Mouse (Mus musculus) midbrain, embryonic 14.5 days (tissue): ENCODE results near the gene Cbarp. TPM values are rescaled to one million over a fixed set of nuclear protein-coding genes. Genes with fewer than 3 reads are reported as not detected.

Experiments
- ATAC-seq: fragments of 200-750 bp; cut with Nextera tagmentation; 2 replicates; pipeline ENCODE4 v1.8.0; 2017; ENCODE audit warnings: moderate number of reproducible peaks, moderate library complexity; ENCODE audit not compliant: low FRiP score, low TSS enrichment
- DNase-seq: peaks from one replicate; pipeline ENCODE4 v3.0.0-alpha.2; 2015
- H3K27ac ChIP-seq: fragments of 300-500 bp; sonication (generic); replicated peaks from 2 replicates; pipeline ENCODE4 v1.5.1; 2014; ENCODE audit warnings: mild to moderate bottlenecking, low read depth, low read length, moderate library complexity
- H3K27me3 ChIP-seq: fragments of 300-500 bp; sonication (generic); 2 replicates; pipeline ENCODE4 v1.6.1; 2014; ENCODE audit warnings: low read length, control low read depth, mixed read lengths; ENCODE audit not compliant: control insufficient read depth, insufficient read depth
- H3K36me3 ChIP-seq: fragments of 300-500 bp; sonication (generic); 2 replicates; pipeline ENCODE4 v1.6.1; 2014; ENCODE audit warnings: low read length, control low read depth; ENCODE audit not compliant: control insufficient read depth, insufficient read depth
- H3K4me1 ChIP-seq: fragments of 300-500 bp; sonication (generic); 2 replicates; pipeline ENCODE4 v1.6.1; 2014; ENCODE audit warnings: mild to moderate bottlenecking, antibody characterized with exemption, low read length, control low read depth; ENCODE audit not compliant: control insufficient read depth, insufficient read depth
- H3K4me2 ChIP-seq: fragments of 300-500 bp; sonication (generic); 2 replicates; pipeline ENCODE4 v1.6.1; 2014; ENCODE audit warnings: mild to moderate bottlenecking, low read length, moderate library complexity
- H3K4me3 ChIP-seq: fragments of 300-500 bp; sonication (generic); replicated peaks from 2 replicates; pipeline ENCODE4 v1.5.1; 2014; ENCODE audit warnings: low read depth, low read length
- H3K9ac ChIP-seq: fragments of 300-500 bp; sonication (generic); replicated peaks from 2 replicates; pipeline ENCODE4 v1.6.1; 2014; ENCODE audit warnings: mild to moderate bottlenecking, low read length, moderate library complexity
- H3K9me3 ChIP-seq: fragments of 300-500 bp; sonication (generic); 2 replicates; pipeline ENCODE4 v1.6.1; 2016; ENCODE audit warnings: low read length, control low read depth, mixed read lengths; ENCODE audit not compliant: control insufficient read depth
- WGBS: fragments of 180-500 bp; shearing (Covaris S2); extraction: QIAGEN DNeasy Blood & Tissue Kit; methylation state at CpG from one replicate; pipeline ENCODE4 v1.1.7; 2014; 5-methylcytosine and 5-hydroxymethylcytosine counted together
- polyA plus RNA-seq: library from polyadenylated mRNA; unstranded; fragments of >200 nt; fragmentation: Nextera tagmentation; extraction: Ambion mirVana; gene quantifications from 2 replicates; pipeline ENCODE4 v1.2.1, GENCODE M21; 2014

Gene Cbarp
- polyA plus RNA-seq, 1 experiment from 2014 or later, result 78.9 TPM

DNA sequence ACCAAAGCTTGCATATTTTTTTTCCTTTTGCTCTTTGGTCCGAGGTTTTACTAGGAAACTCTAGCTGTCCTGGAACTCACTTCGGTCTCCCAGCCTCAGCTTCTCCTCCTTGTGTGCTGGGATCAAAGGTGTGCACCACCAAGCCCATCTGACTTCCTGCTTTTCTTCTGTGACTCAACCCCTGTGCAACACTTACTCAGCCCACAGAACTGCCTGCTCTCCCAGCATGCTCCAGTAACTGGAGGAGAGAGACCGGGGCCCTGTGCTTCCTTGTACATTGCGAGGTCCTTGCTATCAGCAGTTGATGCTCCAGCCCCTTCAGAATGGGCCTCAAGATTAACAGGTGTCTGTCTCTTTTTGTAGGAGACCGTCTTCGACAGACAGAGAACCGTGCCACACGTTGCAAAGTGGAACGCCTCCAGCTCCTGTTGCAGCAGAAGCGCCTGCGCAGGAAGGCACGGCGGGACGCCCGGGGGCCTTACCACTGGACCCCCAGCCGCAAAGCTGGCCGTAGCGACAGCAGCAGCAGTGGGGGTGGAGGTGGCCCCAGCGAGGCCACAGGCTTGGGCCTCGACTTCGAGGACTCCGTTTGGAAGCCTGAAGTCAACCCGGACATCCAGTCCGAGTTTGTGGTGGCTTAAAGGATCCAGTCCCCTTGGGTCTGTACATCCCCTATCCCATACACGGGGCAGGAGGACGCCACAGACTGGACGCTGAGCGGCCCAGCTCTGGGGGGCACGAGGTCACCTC, 15.5 kb upstream of the Cbarp start:
- no peak overlapping the region for H3K9ac ChIP-seq
- peak overlapping the region; percentile 37 for H3K27ac ChIP-seq
- WGBS, result 85% methylated on average over 29 of the region's 29 CpGs
- H3K9me3 ChIP-seq, result no peaks in the 10 kb centered on the region
- peaks cover 56% of the 10 kb centered on the region for H3K4me1 ChIP-seq
- ATAC-seq (no peak), DNase-seq (no peak)
- peaks cover 71% of the 10 kb centered on the region for H3K36me3 ChIP-seq
- no peak overlapping the region for H3K4me2 ChIP-seq
- H3K4me3 ChIP-seq, result no peak overlapping the region
- no peaks in the 10 kb centered on the region for H3K27me3 ChIP-seq

DNA sequence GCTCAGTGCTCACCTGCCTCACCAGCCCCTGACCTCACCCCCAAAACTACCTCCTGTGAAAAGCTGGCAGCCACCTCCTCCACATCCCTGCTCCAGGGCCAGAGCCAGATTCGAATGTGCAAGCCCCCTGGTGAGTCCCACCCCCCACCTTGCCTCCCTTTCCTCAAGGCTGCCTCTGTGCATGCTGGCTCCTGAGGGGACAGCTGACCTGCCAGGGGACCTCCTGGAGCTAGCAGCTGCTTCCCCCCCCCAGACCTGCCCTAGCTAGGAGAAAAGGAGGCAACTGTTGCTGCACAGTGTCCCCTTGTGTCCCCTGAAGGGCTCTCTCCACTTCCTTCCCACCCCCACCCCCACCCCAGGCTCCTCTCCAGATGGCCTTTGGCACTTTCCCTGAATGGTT, 14.6 kb upstream of the Cbarp start:
- ATAC-seq, result no peak
- 0 out of 2 replicates have a peak overlapping the region, but pooled peaks have one; percentile 32 for H3K27ac ChIP-seq
- peaks cover 75% of the 10 kb centered on the region for H3K36me3 ChIP-seq
- no peaks in the 10 kb centered on the region for H3K9me3 ChIP-seq
- WGBS, result 50% methylated on average over 1 of the region's 1 CpGs
- H3K4me2 ChIP-seq, result no peak overlapping the region
- H3K4me3 ChIP-seq, result no peak overlapping the region
- no peak overlapping the region for H3K9ac ChIP-seq
- DNase-seq, result no peak
- peaks cover 47% of the 10 kb centered on the region for H3K4me1 ChIP-seq
- H3K27me3 ChIP-seq, result no peaks in the 10 kb centered on the region

DNA sequence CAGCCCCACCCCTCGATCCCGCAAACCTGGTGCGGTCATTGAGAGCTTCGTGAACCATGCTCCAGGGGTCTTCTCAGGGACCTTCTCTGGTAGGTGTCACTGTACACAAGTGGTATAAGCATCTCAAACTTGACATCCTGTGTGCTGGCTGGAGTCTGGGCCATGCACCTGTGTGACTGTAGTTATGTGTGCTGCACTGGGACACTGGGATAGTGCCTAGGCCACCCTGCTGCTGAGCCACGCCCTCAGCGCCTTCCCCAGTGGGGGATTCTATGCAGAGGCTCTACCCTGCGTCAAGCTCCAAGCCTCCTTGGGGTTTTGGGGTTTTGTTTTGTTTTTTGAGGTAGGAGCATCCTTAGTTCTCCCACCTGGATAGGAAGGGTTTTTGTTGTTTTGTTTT, 13.7 kb upstream of the Cbarp start:
- Histone ChIP-seq H3K9me3 (no peaks in the 10 kb centered on the region), H3K4me2 (peak overlapping the region; percentile 98; the same call in 1 of the 2 replicates)

DNA sequence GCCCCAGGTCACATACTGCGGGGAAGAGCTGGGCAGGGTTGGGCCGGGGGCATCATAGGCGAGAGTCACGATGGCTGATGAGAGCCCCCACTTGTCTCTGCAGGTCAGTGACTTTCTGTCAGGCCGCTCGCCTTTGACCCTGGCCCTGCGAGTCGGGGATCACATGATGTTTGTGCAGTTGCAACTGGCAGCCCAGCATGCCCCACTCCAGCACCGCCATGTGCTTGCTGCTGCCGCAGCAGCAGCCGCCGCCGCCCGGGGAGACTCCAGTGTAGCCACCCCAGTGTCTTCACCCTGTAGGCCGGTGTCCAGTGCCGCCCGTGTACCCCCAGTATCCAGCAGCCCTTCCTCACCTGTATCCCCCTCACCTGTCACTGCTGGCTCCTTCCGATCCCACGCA, 13.1 kb upstream of the Cbarp start:
- Histone ChIP-seq H3K27me3 (no peaks in the 10 kb centered on the region), H3K27ac (peak overlapping the region; percentile 100), H3K9ac (peak overlapping the region; percentile 100), H3K36me3 (peaks cover 74% of the 10 kb centered on the region), H3K9me3 (no peaks in the 10 kb centered on the region), H3K4me2 (peak overlapping the region; percentile 98), H3K4me3 (peak overlapping the region; percentile 10), H3K4me1 (peaks cover 35% of the 10 kb centered on the region)
- no peak for DNase-seq
- ATAC-seq, result no peak
- WGBS, result 85% methylated on average over 19 of the region's 19 CpGs

More for the DNA sequence above, 13.7 kb upstream of the Cbarp start:
- no peaks in the 10 kb centered on the region for H3K27me3 ChIP-seq
- no peak for DNase-seq
- H3K27ac ChIP-seq, result no peak overlapping the region
- peak overlapping the region; percentile 10; the same call in 1 of the 2 replicates for H3K4me3 ChIP-seq
- peaks cover 42% of the 10 kb centered on the region for H3K4me1 ChIP-seq
- H3K36me3 ChIP-seq, result peaks cover 75% of the 10 kb centered on the region
- WGBS, result 79% methylated on average over 7 of the region's 7 CpGs
- no peak for ATAC-seq
- H3K9ac ChIP-seq, result peak overlapping the region; percentile 34

DNA sequence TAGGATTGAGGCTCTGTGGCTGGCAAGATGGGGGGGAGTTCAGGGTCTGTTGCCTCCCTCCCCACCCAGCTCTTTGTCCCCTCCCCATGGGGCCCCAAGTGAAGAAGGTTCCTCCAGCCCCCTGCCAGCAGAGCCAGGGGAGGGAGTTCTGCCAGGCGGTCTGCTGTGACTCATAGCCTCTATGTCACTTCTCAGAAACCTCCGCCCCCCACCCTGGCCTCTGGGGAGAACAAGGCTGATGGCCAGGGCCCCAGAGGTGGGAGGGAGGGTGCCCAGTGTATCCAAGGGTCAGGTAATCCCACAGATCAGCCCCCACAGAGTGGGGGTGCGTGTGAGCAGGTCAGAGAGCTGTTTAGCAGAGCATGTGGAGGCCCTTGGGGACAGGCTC, 12.2 kb upstream of the Cbarp start:
- no peak for DNase-seq
- Histone ChIP-seq H3K36me3 (peaks cover 69% of the 10 kb centered on the region), H3K4me1 (peaks cover 32% of the 10 kb centered on the region), H3K4me3 (peak overlapping the region; percentile 99), H3K9ac (peak overlapping the region; percentile 100), H3K4me2 (peak overlapping the region; percentile 98), H3K27me3 (no peaks in the 10 kb centered on the region), H3K27ac (peak overlapping the region; percentile 100), H3K9me3 (no peaks in the 10 kb centered on the region)
- no peak for ATAC-seq
- 21% methylated on average over 3 of the region's 3 CpGs for WGBS

DNA sequence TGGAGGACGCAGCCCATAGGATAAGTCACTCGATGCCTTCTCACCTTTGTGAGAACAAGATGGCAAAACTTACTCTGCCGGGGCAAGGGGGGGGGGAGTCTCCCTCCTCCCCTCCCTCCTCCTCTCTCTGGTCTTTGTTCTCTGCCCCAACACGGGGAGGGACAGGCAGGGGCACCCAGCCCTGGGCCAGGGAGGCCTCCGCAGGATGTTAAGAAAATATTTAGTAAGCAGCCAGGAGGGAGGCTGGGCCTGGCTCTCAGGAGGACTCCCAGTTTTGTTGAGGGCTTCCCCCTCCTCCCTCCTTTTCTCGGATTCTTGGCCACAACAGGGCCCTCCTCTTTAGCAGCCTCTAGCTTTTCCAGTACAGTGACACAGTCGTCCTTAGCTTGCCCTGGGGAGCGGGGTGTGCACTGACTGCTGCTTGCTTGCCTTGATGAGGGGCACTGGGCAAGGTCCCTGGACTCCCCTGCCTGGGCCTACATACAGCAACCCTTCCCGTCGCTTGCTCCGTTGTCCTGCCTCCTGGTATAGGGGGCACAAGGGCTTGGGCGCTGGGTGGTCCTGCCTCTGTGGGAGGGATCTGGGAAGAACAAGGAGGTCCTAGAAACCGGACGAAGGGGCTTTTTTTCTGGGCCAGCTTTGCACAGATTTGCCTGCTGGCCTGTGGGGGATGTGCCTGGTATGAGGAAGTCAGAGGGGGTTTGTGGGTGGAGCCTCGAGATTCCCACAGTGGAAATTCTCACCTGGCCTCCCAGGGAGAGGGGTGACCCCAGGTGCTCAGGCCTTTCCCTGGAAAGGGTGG, 11.6 kb upstream of the Cbarp start:
- Histone ChIP-seq H3K27me3 (no peaks in the 10 kb centered on the region), H3K4me1 (peaks cover 29% of the 10 kb centered on the region), H3K36me3 (peaks cover 65% of the 10 kb centered on the region), H3K9ac (peak overlapping the region; percentile 100), H3K9me3 (no peaks in the 10 kb centered on the region), H3K4me3 (peak overlapping the region; percentile 99), H3K4me2 (peak overlapping the region; percentile 98), H3K27ac (peak overlapping the region; percentile 100)
- 3% methylated on average over 15 of the region's 15 CpGs for WGBS
- DNase-seq (peak; percentile 56), ATAC-seq (no peak)

DNA sequence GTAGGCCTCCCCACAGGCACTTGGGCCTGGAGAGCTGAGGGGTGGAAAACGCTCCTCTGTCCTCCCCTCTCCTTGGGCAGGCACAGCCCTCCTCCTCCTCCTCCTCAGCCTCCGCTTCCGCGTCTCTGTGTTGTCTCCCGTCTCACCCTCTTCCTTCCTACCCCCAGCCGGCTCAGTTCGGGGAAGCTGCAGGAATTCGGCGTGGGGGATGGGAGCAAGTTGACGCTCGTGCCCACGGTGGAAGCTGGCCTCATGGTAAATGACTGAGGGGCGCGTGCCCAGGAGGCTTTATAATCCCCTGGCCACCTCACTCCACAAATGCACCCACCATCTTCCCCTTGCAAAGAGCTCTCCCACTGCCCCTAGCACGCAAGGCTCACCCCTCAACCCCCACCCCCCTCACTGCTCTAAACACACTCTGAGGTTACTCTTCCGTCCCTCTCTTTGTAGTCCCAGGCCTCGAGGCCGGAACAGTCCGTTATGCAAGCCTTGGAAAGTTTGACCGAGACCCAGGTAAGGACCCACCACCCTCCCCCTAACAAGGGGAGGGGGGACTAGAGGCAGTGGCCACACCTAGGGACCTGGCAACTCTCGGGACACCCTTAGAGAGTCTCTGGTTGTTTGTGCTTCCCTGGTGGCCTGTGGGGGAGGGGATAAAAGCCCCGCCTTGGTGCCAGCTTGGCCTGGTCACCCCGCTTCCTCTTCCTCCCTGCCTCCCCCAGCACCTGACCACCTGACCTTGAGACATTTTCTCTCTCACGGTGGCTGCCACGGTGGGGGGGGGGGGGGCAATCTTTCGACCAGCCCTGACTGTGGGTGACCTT, 10.8 kb upstream of the Cbarp start:
- Histone ChIP-seq H3K4me2 (peak overlapping the region; percentile 98), H3K27me3 (no peaks in the 10 kb centered on the region), H3K9me3 (no peaks in the 10 kb centered on the region), H3K36me3 (peaks cover 56% of the 10 kb centered on the region), H3K4me1 (peaks cover 28% of the 10 kb centered on the region), H3K27ac (peak overlapping the region; percentile 100), H3K9ac (peak overlapping the region; percentile 100), H3K4me3 (peak overlapping the region; percentile 99)
- DNase-seq (peak; percentile 76), ATAC-seq (no peak)
- under 1% methylated on average over 24 of the region's 26 CpGs for WGBS
